In the genomic region with DNA sequence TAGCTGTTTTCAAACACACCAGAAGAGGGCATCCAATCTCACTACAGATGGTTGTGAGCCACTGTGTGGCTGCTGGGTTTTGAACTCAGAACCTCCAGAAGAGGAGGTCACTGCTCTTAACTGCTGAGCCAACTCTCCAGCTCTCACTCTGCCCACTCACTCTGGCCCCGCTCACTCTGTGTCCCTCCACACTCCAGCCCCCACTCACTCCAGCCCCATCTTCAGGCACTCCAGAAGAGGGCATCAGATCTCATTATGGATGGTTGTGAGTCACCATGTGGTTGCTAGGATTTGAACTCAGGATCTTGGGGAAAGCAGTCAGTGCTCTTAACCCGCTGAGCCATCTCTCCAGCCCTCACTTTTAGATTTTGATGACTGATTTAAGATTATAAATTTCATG, we compare ENCODE assay signal across 24 mouse cellular contexts.
DNase-seq lines count a peak whose midpoint lies in the region; ATAC-seq and TF ChIP-seq lines count a peak whose summit lies in the region.
"Had no signal": no experiment of that assay in that cellular context is flagged by ENCODE, and none has a peak within 500 bp of the region (broad histone marks: within the 10 kb centered on the region; RNA-seq: fewer than 3 reads in every experiment).

No protein-coding gene starts in this region.

- no peak overlapping the region for H3K4me2 ChIP-seq in forebrain, embryonic 15.5 days (replicated peaks)
- no peak overlapping the region for H3K4me2 ChIP-seq in intestine, embryonic 14.5 days (ENCODE audit: low read length)
- H3K4me2 ChIP-seq in intestine, postnatal 0 days (replicated peaks; ENCODE audit: low read depth) = no peak overlapping the region
- H3K4me2 ChIP-seq: embryonic facial prominence, embryonic 13.5 days; heart, embryonic 13.5 days; hindbrain, embryonic 12.5 days had no signal

- DNase-seq in forebrain, embryonic 10.5 days (ENCODE audit: extremely low spot score, low spot score) = peak; percentile 11
- peak; percentile 42 for DNase-seq in intestine, embryonic 14.5 days (ENCODE audit: low spot score)
- peak; percentile 6 to 7 for DNase-seq in left cerebral cortex, adult 2 months (ENCODE audit: extremely low spot score in 1 of 2, low spot score in 2 of 2)
- DNase-seq in left cerebral cortex, adult 11 months (ENCODE audit: low spot score) = no peak
- peak; percentile 14 for DNase-seq in limb, embryonic 10.5 days (ENCODE audit: low spot score)
- no peak for DNase-seq in kidney, postnatal 4 days
- DNase-seq: adrenal gland, postnatal 25 days; cerebellum, adult 8-10 months; cerebellum, postnatal 14 days; embryo, embryonic 11 days; gastrocnemius, postnatal 10 days; heart, adult 2 months; heart, postnatal 4 days had no signal

- no peak overlapping the region for H3K27ac ChIP-seq in forebrain, embryonic 10.5 days
- no peak overlapping the region for H3K27ac ChIP-seq in forebrain, embryonic 15.5 days (replicated peaks)
- H3K27ac ChIP-seq in intestine, embryonic 14.5 days (ENCODE audit: low read depth) = no peak overlapping the region
- H3K27ac ChIP-seq in intestine, postnatal 0 days (ENCODE audit: low read depth, low read length) = no peak overlapping the region
- no peak overlapping the region for H3K27ac ChIP-seq in left cerebral cortex, adult 2 months
- no peak overlapping the region for H3K27ac ChIP-seq in limb, embryonic 10.5 days
- H3K27ac ChIP-seq: embryonic facial prominence, embryonic 13.5 days; heart, adult 2 months; heart, embryonic 13.5 days; hindbrain, embryonic 12.5 days had no signal

- H3K4me1 ChIP-seq in forebrain, embryonic 10.5 days = no peaks in the 10 kb centered on the region
- no peaks in the 10 kb centered on the region for H3K4me1 ChIP-seq in forebrain, embryonic 15.5 days
- no peaks in the 10 kb centered on the region for H3K4me1 ChIP-seq in intestine, embryonic 14.5 days (replicated peaks; ENCODE audit: control insufficient read depth, insufficient read depth, low read length)
- no peaks in the 10 kb centered on the region for H3K4me1 ChIP-seq in intestine, postnatal 0 days (replicated peaks; ENCODE audit: control insufficient read depth, insufficient read depth, low read length)
- H3K4me1 ChIP-seq in limb, embryonic 10.5 days = no peaks in the 10 kb centered on the region
- H3K4me1 ChIP-seq: embryonic facial prominence, embryonic 13.5 days; heart, embryonic 13.5 days; hindbrain, embryonic 12.5 days had no signal

- H3K9me3 ChIP-seq in forebrain, embryonic 10.5 days = no peaks in the 10 kb centered on the region
- no peaks in the 10 kb centered on the region for H3K9me3 ChIP-seq in forebrain, embryonic 15.5 days
- H3K9me3 ChIP-seq in intestine, embryonic 14.5 days (ENCODE audit: control insufficient read depth, low read length) = no peaks in the 10 kb centered on the region
- H3K9me3 ChIP-seq in intestine, postnatal 0 days (ENCODE audit: control insufficient read depth) = no peaks in the 10 kb centered on the region
- H3K9me3 ChIP-seq in limb, embryonic 10.5 days (replicated peaks) = no peaks in the 10 kb centered on the region
- H3K9me3 ChIP-seq: embryonic facial prominence, embryonic 13.5 days; heart, embryonic 13.5 days; hindbrain, embryonic 12.5 days had no signal

- intact Hi-C loops in left cerebral cortex, adult 2 months (cut with DNase I) = no loop called here

- H3K36me3 ChIP-seq in forebrain, embryonic 10.5 days (replicated peaks) = no peaks in the 10 kb centered on the region
- H3K36me3 ChIP-seq in forebrain, embryonic 15.5 days = peaks cover 15% of the 10 kb centered on the region
- no peaks in the 10 kb centered on the region for H3K36me3 ChIP-seq in intestine, embryonic 14.5 days (ENCODE audit: control insufficient read depth, insufficient read depth, low read length)
- no peaks in the 10 kb centered on the region for H3K36me3 ChIP-seq in intestine, postnatal 0 days (ENCODE audit: control insufficient read depth, insufficient read depth)
- H3K36me3 ChIP-seq in limb, embryonic 10.5 days = no peaks in the 10 kb centered on the region
- H3K36me3 ChIP-seq: embryonic facial prominence, embryonic 13.5 days; heart, embryonic 13.5 days had no signal

- H3K9ac ChIP-seq in forebrain, embryonic 15.5 days (replicated peaks) = no peak overlapping the region
- no peak overlapping the region for H3K9ac ChIP-seq in intestine, embryonic 14.5 days (ENCODE audit: low read length)
- no peak overlapping the region for H3K9ac ChIP-seq in intestine, postnatal 0 days (ENCODE audit: low read depth, low read length)
- H3K9ac ChIP-seq: embryonic facial prominence, embryonic 13.5 days; heart, embryonic 13.5 days; hindbrain, embryonic 12.5 days had no signal

- no peak for TF ChIP-seq CTCF in intestine, postnatal 0 days (IDR thresholded peaks at IDR 0.05; ENCODE audit: low read depth)
- TF ChIP-seq CTCF in left cerebral cortex, adult 2 months (IDR thresholded peaks at IDR 0.05) = no peak; the same call in none of the 2 replicates

- no peaks in the 10 kb centered on the region for H3K27me3 ChIP-seq in forebrain, embryonic 10.5 days (ENCODE audit: poor library complexity, severe bottlenecking)
- H3K27me3 ChIP-seq in forebrain, embryonic 15.5 days = no peaks in the 10 kb centered on the region
- no peaks in the 10 kb centered on the region for H3K27me3 ChIP-seq in intestine, embryonic 14.5 days (replicated peaks; ENCODE audit: control insufficient read depth, insufficient read depth, low read length)
- H3K27me3 ChIP-seq in intestine, postnatal 0 days (replicated peaks; ENCODE audit: control insufficient read depth, insufficient read depth, low read length) = no peaks in the 10 kb centered on the region
- no peaks in the 10 kb centered on the region for H3K27me3 ChIP-seq in limb, embryonic 10.5 days (ENCODE audit: low read depth, poor library complexity, severe bottlenecking)
- H3K27me3 ChIP-seq: CH12.LX; embryonic facial prominence, embryonic 13.5 days; heart, embryonic 13.5 days; hindbrain, embryonic 12.5 days had no signal

- ATAC-seq in forebrain, embryonic 15.5 days (replicated peaks) = no peak
- no peak for ATAC-seq in intestine, embryonic 14.5 days (replicated peaks; ENCODE audit: low FRiP score, low TSS enrichment, low read depth)
- ATAC-seq in intestine, postnatal 0 days = no peak
- ATAC-seq: activated CD4-positive, CD25-positive, alpha-beta regulatory T cell, adult 4 months; forebrain, embryonic 14.5 days; hindbrain, embryonic 16.5 days; inflammation-experienced regulatory T-cells, adult 6 months; Patski had no signal

- H3K4me3 ChIP-seq in forebrain, embryonic 10.5 days = no peak overlapping the region
- H3K4me3 ChIP-seq in forebrain, embryonic 15.5 days = no peak overlapping the region
- no peak overlapping the region for H3K4me3 ChIP-seq in intestine, embryonic 14.5 days (ENCODE audit: low read depth, low read length)
- no peak overlapping the region for H3K4me3 ChIP-seq in intestine, postnatal 0 days (ENCODE audit: low read depth, low read length)
- no peak overlapping the region for H3K4me3 ChIP-seq in left cerebral cortex, adult 2 months
- H3K4me3 ChIP-seq in limb, embryonic 10.5 days = no peak overlapping the region
- H3K4me3 ChIP-seq: embryonic facial prominence, embryonic 13.5 days; heart, adult 2 months; heart, embryonic 13.5 days; hindbrain, embryonic 12.5 days had no signal

- 100% methylated on average over 2 of the region's 2 CpGs for WGBS in forebrain, embryonic 10.5 days
- WGBS in forebrain, embryonic 15.5 days = 95% methylated on average over 2 of the region's 2 CpGs
- 96% methylated on average over 2 of the region's 2 CpGs for WGBS in intestine, embryonic 14.5 days
- 96% methylated on average over 2 of the region's 2 CpGs for WGBS in intestine, postnatal 0 days
- WGBS in limb, embryonic 10.5 days = 97% methylated on average over 2 of the region's 2 CpGs

Comparison
In these comparisons a context has a peak if more than half of its experiments do, and no peak if none do; other contexts are left out.
1. DNase-seq: peak in forebrain, embryonic 10.5 days (single experiment), intestine, embryonic 14.5 days (single experiment), left cerebral cortex, adult 2 months (2 of 2) and limb, embryonic 10.5 days (single experiment); none in left cerebral cortex, adult 11 months (single experiment) and kidney, postnatal 4 days (0 of 2).